Comparison of ENCODE assay signal across 12 mouse cellular contexts in the genomic region with DNA sequence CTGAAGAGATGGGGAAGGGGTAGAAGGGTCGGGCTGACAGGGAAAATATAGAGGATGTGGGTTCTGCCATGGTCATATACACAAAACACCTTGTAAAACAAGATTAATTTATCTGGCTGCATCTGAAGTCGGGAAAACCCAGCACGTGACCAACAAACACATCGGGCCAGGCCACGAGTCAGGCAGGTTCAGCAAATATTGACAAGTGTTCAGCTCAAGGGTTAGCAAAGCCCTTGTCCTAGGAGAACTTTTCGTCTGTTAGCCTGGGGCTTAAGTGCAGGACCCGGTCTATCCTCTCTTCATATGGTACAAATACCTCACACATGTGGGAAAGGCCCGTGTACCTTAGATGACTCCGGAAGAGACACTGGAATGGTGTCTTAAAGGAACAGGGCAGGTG. TPM values are rescaled to one million over a fixed set of nuclear protein-coding genes. Genes with fewer than 3 reads are reported as not detected.
DNase-seq lines count a peak whose midpoint lies in the region; ATAC-seq and TF ChIP-seq lines count a peak whose summit lies in the region.
"Had no signal": no experiment of that assay in that cellular context is flagged by ENCODE, and none has a peak within 500 bp of the region (broad histone marks: within the 10 kb centered on the region; RNA-seq: fewer than 3 reads in every experiment).

No protein-coding gene starts in this region.

- H3K27ac ChIP-seq in heart, embryonic 13.5 days (replicated peaks): peak overlapping the region; percentile 91
- H3K27ac ChIP-seq in forebrain, embryonic 14.5 days (ENCODE audit: low read depth, low read length): peak overlapping the region; percentile 48; the same call in 1 of the 2 replicates
- H3K27ac ChIP-seq in lung, embryonic 16.5 days (ENCODE audit: low read length): peak overlapping the region; percentile 86
- H3K27ac ChIP-seq in hindbrain, postnatal 0 days: no peak overlapping the region
- H3K27ac ChIP-seq: limb, embryonic 13.5 days had no signal

- ATAC-seq in heart, embryonic 13.5 days (ENCODE audit: extremely low read depth, insufficient number of reproducible peaks, low FRiP score, low TSS enrichment): no peak
- ATAC-seq in forebrain, embryonic 14.5 days: no peak
- peak; percentile 74 for ATAC-seq in lung, embryonic 16.5 days (ENCODE audit: low read depth)
- ATAC-seq in hindbrain, postnatal 0 days: no peak
- no peak for ATAC-seq in cerebellum, adult (ENCODE audit: insufficient number of reproducible peaks, low FRiP score, low TSS enrichment)

- H3K9me3 ChIP-seq in heart, embryonic 13.5 days: no peaks in the 10 kb centered on the region
- no peaks in the 10 kb centered on the region for H3K9me3 ChIP-seq in E14TG2a.4 (ENCODE audit: low read length)
- H3K9me3 ChIP-seq in forebrain, embryonic 14.5 days (replicated peaks; ENCODE audit: control insufficient read depth, low read length): no peaks in the 10 kb centered on the region
- no peaks in the 10 kb centered on the region for H3K9me3 ChIP-seq in lung, embryonic 16.5 days (ENCODE audit: control insufficient read depth, low read length)
- H3K9me3 ChIP-seq in hindbrain, postnatal 0 days (ENCODE audit: low read length): no peaks in the 10 kb centered on the region
- H3K9me3 ChIP-seq: G1E; limb, embryonic 13.5 days had no signal

- H3K4me3 ChIP-seq in heart, embryonic 13.5 days: no peak overlapping the region
- peak overlapping the region; percentile 50 for H3K4me3 ChIP-seq in E14TG2a.4 (replicated peaks; ENCODE audit: low read length)
- H3K4me3 ChIP-seq in forebrain, embryonic 14.5 days (ENCODE audit: low read depth, low read length): no peak overlapping the region
- no peak overlapping the region for H3K4me3 ChIP-seq in lung, embryonic 16.5 days (ENCODE audit: low read length)
- no peak overlapping the region for H3K4me3 ChIP-seq in hindbrain, postnatal 0 days (ENCODE audit: low read length)
- H3K4me3 ChIP-seq: limb, embryonic 13.5 days; myocyte had no signal

- 70% methylated on average over 9 of the region's 9 CpGs for WGBS in heart, embryonic 13.5 days
- 81% methylated on average over 9 of the region's 9 CpGs for WGBS in forebrain, embryonic 14.5 days
- 29% methylated on average over 9 of the region's 9 CpGs for WGBS in lung, embryonic 16.5 days
- WGBS in hindbrain, postnatal 0 days: 81% methylated on average over 9 of the region's 9 CpGs

- TF ChIP-seq CTCF in E14TG2a.4 (conservative IDR thresholded peaks at IDR 0.05; ENCODE audit: low read length): no peak
- TF ChIP-seq CTCF in hindbrain, postnatal 0 days (IDR thresholded peaks at IDR 0.05; ENCODE audit: low read depth): no peak

- H3K4me2 ChIP-seq in heart, embryonic 13.5 days: no peak overlapping the region
- H3K4me2 ChIP-seq in forebrain, embryonic 14.5 days (ENCODE audit: low read length): no peak overlapping the region
- H3K4me2 ChIP-seq in lung, embryonic 16.5 days (ENCODE audit: low read depth, low read length): peak overlapping the region; percentile 35
- H3K4me2 ChIP-seq in hindbrain, postnatal 0 days (ENCODE audit: low read depth, low read length): no peak overlapping the region

- no peaks in the 10 kb centered on the region for H3K36me3 ChIP-seq in heart, embryonic 13.5 days
- H3K36me3 ChIP-seq in E14TG2a.4 (ENCODE audit: insufficient read depth, low read length): no peaks in the 10 kb centered on the region
- no peaks in the 10 kb centered on the region for H3K36me3 ChIP-seq in forebrain, embryonic 14.5 days (ENCODE audit: control insufficient read depth, insufficient read depth, low read length)
- no peaks in the 10 kb centered on the region for H3K36me3 ChIP-seq in lung, embryonic 16.5 days (ENCODE audit: control insufficient read depth, insufficient read depth, low read length)
- H3K36me3 ChIP-seq in hindbrain, postnatal 0 days (ENCODE audit: insufficient read depth, low read length): no peaks in the 10 kb centered on the region
- H3K36me3 ChIP-seq: G1E; limb, embryonic 13.5 days had no signal

- H3K9ac ChIP-seq in heart, embryonic 13.5 days: peak overlapping the region; percentile 59; the same call in 1 of the 2 replicates
- no peak overlapping the region for H3K9ac ChIP-seq in forebrain, embryonic 14.5 days (ENCODE audit: low read length)
- no peak overlapping the region for H3K9ac ChIP-seq in lung, embryonic 16.5 days (ENCODE audit: low read length)
- no peak overlapping the region for H3K9ac ChIP-seq in hindbrain, postnatal 0 days (replicated peaks; ENCODE audit: low read length)
- H3K9ac ChIP-seq: limb, embryonic 13.5 days had no signal

- peaks cover 100% of the 10 kb centered on the region for H3K4me1 ChIP-seq in heart, embryonic 13.5 days
- peaks cover 98% of the 10 kb centered on the region for H3K4me1 ChIP-seq in E14TG2a.4 (replicated peaks; ENCODE audit: low read depth, low read length)
- H3K4me1 ChIP-seq in forebrain, embryonic 14.5 days (ENCODE audit: control insufficient read depth, insufficient read depth, low read length): peaks cover 36% of the 10 kb centered on the region
- peaks cover 85% of the 10 kb centered on the region for H3K4me1 ChIP-seq in lung, embryonic 16.5 days (replicated peaks; ENCODE audit: control insufficient read depth, insufficient read depth, low read length)
- H3K4me1 ChIP-seq in hindbrain, postnatal 0 days (ENCODE audit: insufficient read depth, low read length): peaks cover 16% of the 10 kb centered on the region

- DNase-seq in heart, postnatal 25 days (ENCODE audit: low spot score): no peak
- DNase-seq in forebrain, embryonic 14.5 days (ENCODE audit: low spot score): no peak
- DNase-seq in right cerebral cortex, postnatal 4 days: no peak
- no peak for DNase-seq in hindbrain, postnatal 0 days (ENCODE audit: low spot score)
- DNase-seq: cerebellum, adult 9-11 months had no signal

- no peaks in the 10 kb centered on the region for H3K27me3 ChIP-seq in heart, embryonic 13.5 days (replicated peaks)
- 0 out of 2 replicates have a peak, but pooled peaks cover 3% of the 10 kb centered on the region for H3K27me3 ChIP-seq in E14TG2a.4 (ENCODE audit: insufficient read depth, low read length)
- H3K27me3 ChIP-seq in forebrain, embryonic 14.5 days (replicated peaks; ENCODE audit: control insufficient read depth, insufficient read depth, low read length): no peaks in the 10 kb centered on the region
- H3K27me3 ChIP-seq in lung, embryonic 16.5 days (ENCODE audit: control insufficient read depth, insufficient read depth, low read depth, low read length): no peaks in the 10 kb centered on the region
- H3K27me3 ChIP-seq in hindbrain, postnatal 0 days (ENCODE audit: insufficient read depth, low read length): no peaks in the 10 kb centered on the region
- H3K27me3 ChIP-seq: limb, embryonic 13.5 days had no signal

- intact Hi-C loops in heart, postnatal 25 days (cut with DNase I): no loop called here

RNA-seq across cellular contexts. Expression of gene Sh3pxd2a, which starts 18.1 kb away (rescaled TPM):
- polyA plus RNA-seq in heart, embryonic 13.5 days (2015; fragmentation: Nextera tagmentation; extraction: Ambion mirVana): 5.4 and 5.7 TPM in 2 replicates
- 10 to 100 TPM; 63.5 to 63.6 TPM for total RNA-seq in heart, postnatal 25 days (2021)
- 3.0 and 3.4 TPM in 2 replicates for polyA plus RNA-seq in forebrain, embryonic 14.5 days (2014; fragmentation: Nextera tagmentation; extraction: Ambion mirVana)
- polyA plus RNA-seq in lung, embryonic 16.5 days (2015; fragmentation: Nextera tagmentation; extraction: Ambion mirVana): 6.1 and 6.6 TPM in 2 replicates
- total RNA-seq in hindbrain, postnatal 0 days (2014; rRNA removed): 21.9 and 25.5 TPM in 2 replicates
- 1.4 and 1.8 TPM in 2 replicates for polyA plus RNA-seq in hindbrain, postnatal 0 days (2015; fragmentation: Nextera tagmentation; extraction: Ambion mirVana)
- polyA plus RNA-seq: G1E had no signal
